Mouse (Mus musculus) midbrain, postnatal 0 days (tissue): ENCODE results near the gene Krt16. TPM values are rescaled to one million over a fixed set of nuclear protein-coding genes. Genes with fewer than 3 reads are reported as not detected.

Experiments
- ATAC-seq: fragments of 200-750 bp; cut with Nextera tagmentation; 2 replicates; pipeline ENCODE4 v1.8.0; 2017; ENCODE audit warnings: moderate number of reproducible peaks, mild to moderate bottlenecking, moderate TSS enrichment, moderate library complexity; ENCODE audit not compliant: low FRiP score
- DNase-seq: peaks from one replicate; pipeline ENCODE4 v3.0.0-alpha.2; 2015; ENCODE audit warnings: low spot score
- H3K27ac ChIP-seq: fragments of 300-500 bp; sonication (generic); 2 replicates; pipeline ENCODE4 v1.5.1; 2014; ENCODE audit warnings: low read depth, mild to moderate bottlenecking, low read length, mixed read lengths
- H3K27me3 ChIP-seq: fragments of 300-500 bp; sonication (generic); 2 replicates; pipeline ENCODE4 v1.6.1; 2014; ENCODE audit warnings: low read length, control low read depth, mixed read lengths; ENCODE audit not compliant: insufficient read depth
- H3K36me3 ChIP-seq: fragments of 300-500 bp; sonication (generic); 2 replicates; pipeline ENCODE4 v1.6.1; 2014; ENCODE audit warnings: low read length, control low read depth, mixed read lengths; ENCODE audit not compliant: insufficient read depth
- H3K4me1 ChIP-seq: fragments of 300-500 bp; sonication (generic); 2 replicates; pipeline ENCODE4 v1.6.1; 2014; ENCODE audit warnings: mild to moderate bottlenecking, control low read depth, antibody characterized with exemption, low read length, mixed read lengths; ENCODE audit not compliant: insufficient read depth
- H3K4me2 ChIP-seq: fragments of 300-500 bp; sonication (generic); 2 replicates; pipeline ENCODE4 v1.6.1; 2014; ENCODE audit warnings: low read depth, mild to moderate bottlenecking, low read length, mixed read lengths; ENCODE audit not compliant: poor library complexity, severe bottlenecking
- H3K4me3 ChIP-seq: fragments of 300-500 bp; sonication (generic); 2 replicates; pipeline ENCODE4 v1.5.1; 2014; ENCODE audit warnings: low read depth, mild to moderate bottlenecking, low read length, moderate library complexity
- H3K9ac ChIP-seq: fragments of 300-500 bp; sonication (generic); replicated peaks from 2 replicates; pipeline ENCODE4 v1.6.1; 2014; ENCODE audit warnings: mild to moderate bottlenecking, low read length, moderate library complexity, mixed read lengths; ENCODE audit not compliant: poor library complexity, severe bottlenecking
- H3K9me3 ChIP-seq: fragments of 300-500 bp; sonication (generic); 2 replicates; pipeline ENCODE4 v1.6.1; 2016; ENCODE audit warnings: low read length, control low read depth
- CTCF ChIP-seq: IDR thresholded peaks from 2 replicates; pipeline ENCODE4 v1.5.1; 2016; ENCODE audit warnings: antibody characterized with exemption, mild to moderate bottlenecking
- WGBS: fragments of 180-500 bp; shearing (Covaris S2); extraction: QIAGEN DNeasy Blood & Tissue Kit; methylation state at CpG from one replicate; pipeline ENCODE4 v1.1.7; 2014; 5-methylcytosine and 5-hydroxymethylcytosine counted together
- polyA plus RNA-seq: library from polyadenylated mRNA; unstranded; fragments of >200 nt; fragmentation: Nextera tagmentation; extraction: Ambion mirVana; gene quantifications from 2 replicates; pipeline ENCODE4 v1.2.1, GENCODE M21; 2015
- total RNA-seq: library from RNA; depleted of rRNA; stranded (reverse); fragments of >200 nt; gene quantifications from 2 replicates; pipeline ENCODE4 v1.2.3, GENCODE M21; 2014

Gene Krt16
- total and polyA plus RNA-seq, 2 experiments from 2014 or later: not detected

DNA sequence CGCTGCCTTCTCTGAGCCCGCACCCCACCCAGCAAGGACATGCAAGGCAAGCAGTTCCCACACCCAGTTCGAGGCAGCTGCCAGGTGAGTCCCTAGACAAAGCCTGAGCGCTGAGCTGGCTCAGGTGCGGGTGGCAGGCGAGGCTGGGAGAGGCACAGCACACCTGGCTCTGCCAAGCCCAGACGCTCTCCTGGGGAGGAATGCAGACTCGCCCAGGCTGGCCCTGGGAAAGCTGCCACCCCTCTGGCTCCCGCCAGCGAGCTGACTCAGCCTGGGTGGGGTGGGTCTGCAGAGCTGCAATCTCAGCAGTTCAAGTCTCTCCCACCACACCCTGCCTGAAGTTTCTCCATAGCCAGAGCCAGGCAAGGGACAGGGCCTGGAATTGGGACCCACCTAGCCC lies 38.3 kb upstream of the Krt16 start:
- Histone ChIP-seq H3K27me3 (no peaks in the 10 kb centered on the region), H3K27ac (no peak overlapping the region), H3K4me1 (no peaks in the 10 kb centered on the region), H3K9ac (no peak overlapping the region), H3K4me3 (no peak overlapping the region), H3K9me3 (no peaks in the 10 kb centered on the region), H3K36me3 (no peaks in the 10 kb centered on the region), H3K4me2 (no peak overlapping the region)
- 48% methylated on average over 10 of the region's 10 CpGs for WGBS
- ATAC-seq (no peak), DNase-seq (no peak)
- no peak for TF ChIP-seq CTCF

DNA sequence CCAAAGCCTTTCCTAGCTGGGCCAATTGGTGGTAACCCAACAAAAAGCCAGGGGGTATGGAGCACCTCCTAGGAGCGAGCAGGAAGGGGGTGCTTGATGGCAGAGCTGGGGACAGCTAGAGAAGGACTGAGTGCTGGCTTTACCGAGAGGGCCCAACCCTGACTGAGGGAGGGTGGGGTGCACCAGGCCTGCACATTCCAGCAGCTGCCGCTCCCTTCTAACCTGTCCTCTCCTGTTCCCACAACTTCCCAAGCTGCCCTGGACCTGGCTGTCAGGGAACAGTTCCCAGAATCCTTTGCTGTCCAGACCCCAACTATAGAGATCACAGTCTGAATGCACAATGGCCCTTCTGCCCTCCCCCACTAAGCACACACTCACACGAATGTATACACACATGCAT lies 36.3 kb upstream of the Krt16 start:
- TF ChIP-seq CTCF: no peak
- DNase-seq (no peak), ATAC-seq (no peak)
- Histone ChIP-seq H3K4me3 (no peak overlapping the region), H3K36me3 (no peaks in the 10 kb centered on the region), H3K27ac (no peak overlapping the region), H3K4me2 (no peak overlapping the region), H3K9ac (no peak overlapping the region), H3K4me1 (no peaks in the 10 kb centered on the region), H3K9me3 (no peaks in the 10 kb centered on the region), H3K27me3 (no peaks in the 10 kb centered on the region)
- WGBS: 93% methylated on average over 4 of the region's 4 CpGs

DNA sequence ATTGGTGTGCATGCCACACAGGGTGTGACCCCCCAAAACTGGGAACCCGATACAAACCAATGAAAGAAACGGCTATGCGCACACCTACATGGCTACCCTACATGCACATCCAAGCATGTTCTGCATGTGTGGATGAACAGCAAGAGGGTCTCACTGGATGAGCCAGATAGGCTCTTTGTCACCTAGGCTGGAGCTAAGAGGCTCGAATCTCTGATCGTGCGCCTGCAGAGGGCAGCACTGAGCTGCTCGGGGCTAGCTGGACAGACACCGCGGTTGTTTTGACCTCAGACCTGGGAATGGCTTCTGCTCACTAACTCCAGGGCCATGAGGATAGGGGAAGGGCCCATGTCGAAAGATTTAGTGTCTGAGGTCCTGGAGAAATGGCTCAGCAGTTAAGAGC lies 33.8 kb upstream of the Krt16 start:
- 0 out of 2 replicates have a peak, but pooled peaks have one; percentile 21 for ATAC-seq
- Histone ChIP-seq H3K27me3 (no peaks in the 10 kb centered on the region), H3K4me1 (no peaks in the 10 kb centered on the region), H3K4me2 (no peak overlapping the region), H3K9ac (no peak overlapping the region), H3K9me3 (no peaks in the 10 kb centered on the region), H3K27ac (no peak overlapping the region), H3K36me3 (no peaks in the 10 kb centered on the region), H3K4me3 (no peak overlapping the region)
- peak; percentile 58 for DNase-seq
- 22% methylated on average over 10 of the region's 10 CpGs for WGBS
- peak; percentile 81 for TF ChIP-seq CTCF

DNA sequence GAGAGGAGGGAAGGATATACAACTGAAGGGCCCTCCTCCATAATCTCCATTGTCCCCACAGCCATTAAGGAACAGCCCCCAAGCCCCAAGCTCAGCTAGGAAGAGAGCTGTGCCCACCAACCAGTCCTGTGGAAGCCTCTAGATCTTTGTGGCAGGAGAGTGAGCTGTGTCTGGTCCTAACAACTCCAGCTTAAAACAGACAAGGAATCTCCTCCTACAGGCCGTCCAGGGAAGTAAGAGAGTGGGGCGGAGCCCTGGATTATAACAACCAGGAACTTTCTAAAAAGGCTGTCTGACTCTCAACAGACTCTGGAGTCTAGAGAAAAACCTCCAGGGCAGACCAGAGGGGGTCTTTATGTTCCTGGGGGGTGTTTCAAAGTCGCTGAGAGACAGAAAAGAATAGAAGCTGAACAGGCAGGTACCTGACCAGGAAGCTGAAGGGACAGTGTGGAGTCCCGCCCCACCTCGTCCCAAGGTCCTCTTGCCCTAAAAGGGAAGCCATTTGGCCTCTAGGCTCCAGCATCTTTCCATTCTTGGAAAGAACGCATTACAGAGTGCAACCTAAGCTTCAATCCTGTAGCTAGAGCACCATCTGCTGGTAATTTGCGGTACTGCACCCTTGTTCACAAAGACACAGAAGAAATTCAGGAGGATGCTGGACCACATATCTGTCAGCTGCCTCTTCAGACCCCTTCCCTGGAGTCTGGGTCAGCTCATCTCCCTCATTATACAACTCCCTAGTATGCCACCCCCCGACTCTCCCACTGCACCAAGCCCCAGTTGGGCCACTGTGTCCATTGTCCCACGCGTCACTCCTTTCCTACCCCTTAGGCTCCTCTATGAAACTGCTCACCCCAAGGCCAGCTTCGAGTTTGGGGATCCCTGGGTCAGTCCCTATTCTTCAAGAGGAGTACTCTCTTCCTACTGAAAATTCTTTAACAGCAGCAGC lies 33.2 kb upstream of the Krt16 start:
- H3K27me3 ChIP-seq: no peaks in the 10 kb centered on the region
- no peak overlapping the region for H3K27ac ChIP-seq
- no peak overlapping the region for H3K4me2 ChIP-seq
- WGBS: 21% methylated on average over 11 of the region's 11 CpGs
- ATAC-seq: peak; percentile 42; the same call in 1 of the 2 replicates
- peak; percentile 97 for TF ChIP-seq CTCF
- DNase-seq: peak; percentile 88
- H3K4me3 ChIP-seq: no peak overlapping the region
- H3K4me1 ChIP-seq: no peaks in the 10 kb centered on the region
- no peaks in the 10 kb centered on the region for H3K36me3 ChIP-seq
- H3K9ac ChIP-seq: no peak overlapping the region
- H3K9me3 ChIP-seq: no peaks in the 10 kb centered on the region

DNA sequence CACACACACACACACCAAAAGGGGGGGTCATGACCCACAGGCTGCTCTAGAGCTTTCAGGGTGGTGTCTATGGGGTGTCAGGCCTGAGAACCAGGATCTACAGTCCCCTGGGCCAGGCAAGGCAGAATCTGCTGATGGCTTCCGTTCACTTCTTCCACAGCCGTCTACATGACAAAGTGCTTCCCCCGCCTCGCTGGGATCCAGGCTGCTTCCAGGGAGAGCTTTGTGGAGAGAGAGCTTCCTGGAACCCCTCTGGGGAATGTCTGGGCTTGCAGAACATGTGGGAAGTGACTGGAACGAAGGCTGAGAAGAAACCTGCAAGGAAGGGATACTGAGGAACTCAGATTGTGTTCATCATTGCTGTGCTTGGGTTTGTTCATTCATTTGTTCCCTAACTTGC lies 30.1 kb upstream of the Krt16 start:
- Histone ChIP-seq H3K9ac (no peak overlapping the region), H3K9me3 (no peaks in the 10 kb centered on the region), H3K27me3 (no peaks in the 10 kb centered on the region), H3K36me3 (no peaks in the 10 kb centered on the region), H3K27ac (no peak overlapping the region), H3K4me2 (no peak overlapping the region), H3K4me3 (no peak overlapping the region), H3K4me1 (no peaks in the 10 kb centered on the region)
- no peak for TF ChIP-seq CTCF
- ATAC-seq (no peak), DNase-seq (no peak)
- 61% methylated on average over 5 of the region's 5 CpGs for WGBS

DNA sequence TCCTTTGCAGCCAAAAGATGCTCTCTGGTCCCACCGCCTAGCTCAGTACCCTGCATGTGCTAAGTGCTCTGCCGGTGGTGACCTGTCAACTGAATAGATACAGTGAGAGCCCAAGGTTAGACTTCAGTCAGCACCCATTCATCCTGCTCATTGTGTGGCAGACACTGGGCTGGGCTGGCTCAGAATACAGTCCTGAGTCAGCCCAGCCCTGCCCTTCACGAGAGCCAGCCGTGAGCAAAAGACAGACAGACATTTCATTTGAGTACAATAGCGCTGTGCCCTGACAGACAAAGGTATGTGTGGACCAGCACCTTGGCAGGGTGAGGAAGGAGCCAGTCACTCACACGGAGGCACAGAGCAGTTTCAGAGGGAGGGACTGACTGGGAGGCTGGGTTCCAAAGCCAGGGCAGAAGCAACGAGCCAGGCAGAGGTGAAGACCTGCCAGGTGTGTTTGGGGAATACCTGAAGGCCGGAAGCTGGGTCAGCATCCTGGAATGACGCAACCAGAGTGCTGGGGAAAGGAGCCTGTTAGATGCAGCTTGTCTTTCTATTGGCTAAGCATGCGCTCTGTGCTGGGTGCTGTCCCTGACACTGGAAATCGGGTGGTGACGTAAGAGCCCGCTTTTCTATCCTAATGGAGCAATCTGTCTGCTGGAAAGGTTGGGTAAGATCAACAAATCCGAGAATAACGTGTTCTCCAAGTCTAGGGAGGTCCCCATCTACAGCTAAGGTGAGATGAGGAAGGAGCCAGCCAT lies 29.2 kb upstream of the Krt16 start:
- Histone ChIP-seq H3K4me1 (no peaks in the 10 kb centered on the region), H3K27ac (no peak overlapping the region), H3K9me3 (no peaks in the 10 kb centered on the region), H3K36me3 (no peaks in the 10 kb centered on the region), H3K4me3 (no peak overlapping the region), H3K9ac (no peak overlapping the region), H3K27me3 (no peaks in the 10 kb centered on the region), H3K4me2 (no peak overlapping the region)
- DNase-seq: no peak
- ATAC-seq: no peak
- WGBS: 76% methylated on average over 15 of the region's 15 CpGs
- no peak for TF ChIP-seq CTCF
